Mouse (Mus musculus): ENCODE measurements around the gene Zfp961. TPM values are rescaled to one million over a fixed set of nuclear protein-coding genes. Genes with fewer than 3 reads are reported as not detected.
"Not testable (repeated sequence)": the region's sequence is repeated elsewhere in the genome, so short reads cannot be mapped to it uniquely, and the experiment has no call there.

Gene Zfp961
- total and polyA plus RNA-seq, 2 experiments from 2014 or later: 12.5 to 18.1 TPM

DNA sequence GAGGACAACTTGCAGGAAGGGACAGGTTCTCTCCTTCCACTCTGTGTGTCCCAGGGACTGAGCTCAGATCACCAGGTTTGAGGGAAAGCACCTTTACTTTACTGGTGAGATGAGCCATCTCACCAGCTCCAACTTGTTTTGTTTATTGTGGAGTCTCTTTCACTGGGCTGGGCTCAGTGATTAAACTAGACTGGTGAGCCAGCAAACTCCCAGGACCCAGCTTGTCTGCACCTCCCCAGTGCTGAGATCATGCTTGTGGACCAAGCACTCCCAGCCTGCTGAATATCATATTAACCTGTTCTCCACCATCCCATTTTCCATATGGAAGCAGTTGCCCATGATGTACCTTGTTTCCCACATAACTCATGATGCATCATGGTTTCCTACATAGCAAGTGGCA is 52.1 kb downstream of the Zfp961 start:
- no peak for ATAC-seq (ENCODE audit: low FRiP score)
- Histone ChIP-seq H3K4me3 (ENCODE audit: low read depth, low read length) (no peak overlapping the region), H3K27ac (ENCODE audit: low read depth, low read length) (no peak overlapping the region), H3K27me3 (ENCODE audit: insufficient read depth, low read length) (no peaks in the 10 kb centered on the region), H3K36me3 (ENCODE audit: insufficient read depth, low read length) (no peaks in the 10 kb centered on the region), H3K9ac (replicated peaks; ENCODE audit: low read length, poor library complexity, severe bottlenecking) (no peak overlapping the region), H3K9me3 (ENCODE audit: low read length) (no peaks in the 10 kb centered on the region), H3K4me1 (ENCODE audit: insufficient read depth, low read length) (no peaks in the 10 kb centered on the region), H3K4me2 (ENCODE audit: low read depth, low read length, poor library complexity, severe bottlenecking) (no peak overlapping the region)
- no peak for DNase-seq (ENCODE audit: low spot score)
- TF ChIP-seq CTCF (IDR thresholded peaks at IDR 0.05): no peak

DNA sequence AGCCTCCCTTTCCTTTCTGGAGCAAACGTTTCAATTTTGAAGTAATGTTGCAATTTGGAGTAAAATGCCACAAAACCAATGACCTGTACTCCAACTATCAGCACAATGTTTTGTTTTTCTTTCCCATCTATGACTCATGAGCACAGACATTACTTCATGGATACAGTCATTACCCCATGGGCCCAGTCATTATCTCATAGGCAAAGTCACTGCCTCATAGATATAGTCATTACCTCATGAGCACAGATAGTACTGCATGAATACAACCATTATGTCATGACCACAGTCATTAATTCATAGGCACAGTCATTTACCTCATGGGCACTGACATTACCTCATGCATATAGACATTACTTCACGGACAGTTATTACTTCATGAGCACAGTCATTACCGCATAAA is 55.1 kb downstream of the Zfp961 start:
- no peaks in the 10 kb centered on the region for H3K4me1 ChIP-seq (ENCODE audit: insufficient read depth, low read length)
- TF ChIP-seq CTCF (IDR thresholded peaks at IDR 0.05): no peak
- H3K27ac ChIP-seq (ENCODE audit: low read depth, low read length): no peak overlapping the region
- no peak overlapping the region for H3K4me2 ChIP-seq (ENCODE audit: low read depth, low read length, poor library complexity, severe bottlenecking)
- no peak overlapping the region for H3K9ac ChIP-seq (replicated peaks; ENCODE audit: low read length, poor library complexity, severe bottlenecking)
- no peak overlapping the region for H3K4me3 ChIP-seq (ENCODE audit: low read depth, low read length)
- no peaks in the 10 kb centered on the region for H3K36me3 ChIP-seq (ENCODE audit: insufficient read depth, low read length)
- no peak for DNase-seq (ENCODE audit: low spot score)
- 88% methylated on average over 3 of the region's 3 CpGs for WGBS
- ATAC-seq (ENCODE audit: low FRiP score): no peak
- H3K9me3 ChIP-seq (ENCODE audit: low read length): no peaks in the 10 kb centered on the region
- no peaks in the 10 kb centered on the region for H3K27me3 ChIP-seq (ENCODE audit: insufficient read depth, low read length)

DNA sequence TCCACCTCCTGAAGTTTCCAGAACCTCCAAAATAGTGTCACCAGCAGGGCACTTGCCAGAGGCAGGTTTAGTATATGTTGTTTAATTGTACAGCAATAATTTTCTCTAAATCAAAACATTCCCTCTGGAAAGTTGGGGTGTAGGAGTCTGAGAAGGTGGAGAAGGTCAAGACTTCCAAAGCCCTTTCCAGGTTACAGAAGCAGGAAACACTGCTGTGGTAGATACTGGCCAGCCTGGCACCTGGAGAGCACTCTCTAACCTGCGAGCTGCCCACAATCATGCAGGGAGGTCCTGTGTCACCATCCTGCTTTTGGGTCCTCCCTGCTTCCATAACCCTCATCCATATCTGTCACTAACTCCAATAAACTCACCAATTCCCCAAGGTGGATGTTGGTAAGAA is 55.9 kb downstream of the Zfp961 start:
- Histone ChIP-seq H3K4me2 (ENCODE audit: low read depth, low read length, poor library complexity, severe bottlenecking) (no peak overlapping the region), H3K27ac (ENCODE audit: low read depth, low read length) (no peak overlapping the region), H3K36me3 (ENCODE audit: insufficient read depth, low read length) (no peaks in the 10 kb centered on the region), H3K9me3 (ENCODE audit: low read length) (no peaks in the 10 kb centered on the region), H3K4me3 (ENCODE audit: low read depth, low read length) (no peak overlapping the region), H3K9ac (replicated peaks; ENCODE audit: low read length, poor library complexity, severe bottlenecking) (no peak overlapping the region), H3K4me1 (ENCODE audit: insufficient read depth, low read length) (no peaks in the 10 kb centered on the region), H3K27me3 (ENCODE audit: insufficient read depth, low read length) (no peaks in the 10 kb centered on the region)
- DNase-seq (ENCODE audit: low spot score): no peak
- ATAC-seq (ENCODE audit: low FRiP score): no peak
- WGBS: 78% methylated on average over 1 of the region's 1 CpGs
- TF ChIP-seq CTCF (IDR thresholded peaks at IDR 0.05): no peak

DNA sequence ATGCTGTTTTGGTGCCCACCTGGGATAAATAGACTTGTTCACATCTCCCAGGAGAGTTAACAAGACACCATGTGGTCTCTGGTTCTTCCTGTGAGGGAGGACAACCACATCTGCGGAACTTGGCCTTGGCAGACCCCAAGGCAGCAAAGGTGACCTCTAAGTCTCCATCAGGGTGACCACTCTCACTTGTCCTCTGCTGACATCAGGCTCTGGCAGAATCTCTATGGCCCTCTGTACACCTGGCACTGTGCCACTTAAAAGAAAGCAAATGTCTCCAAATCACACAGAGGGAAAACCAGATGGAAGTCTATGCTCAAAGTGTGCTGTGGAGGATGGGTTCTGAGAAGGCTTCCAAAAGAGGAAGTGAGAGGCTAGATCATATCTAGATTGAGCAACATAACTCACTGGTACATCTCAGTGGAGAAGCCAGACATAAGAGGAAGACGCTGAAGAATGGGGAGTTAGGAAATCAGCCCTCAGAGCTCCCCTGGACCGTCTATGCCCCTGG is 57.4 kb downstream of the Zfp961 start:
- H3K27me3 ChIP-seq (ENCODE audit: insufficient read depth, low read length): no peaks in the 10 kb centered on the region
- no peak overlapping the region for H3K9ac ChIP-seq (replicated peaks; ENCODE audit: low read length, poor library complexity, severe bottlenecking)
- H3K27ac ChIP-seq (ENCODE audit: low read depth, low read length): no peak overlapping the region
- ATAC-seq (ENCODE audit: low FRiP score): no peak
- TF ChIP-seq CTCF (IDR thresholded peaks at IDR 0.05): no peak
- WGBS: 81% methylated on average over 3 of the region's 3 CpGs
- no peaks in the 10 kb centered on the region for H3K4me1 ChIP-seq (ENCODE audit: insufficient read depth, low read length)
- H3K36me3 ChIP-seq (ENCODE audit: insufficient read depth, low read length): no peaks in the 10 kb centered on the region
- no peak overlapping the region for H3K4me2 ChIP-seq (ENCODE audit: low read depth, low read length, poor library complexity, severe bottlenecking)
- no peak for DNase-seq (ENCODE audit: low spot score)
- H3K9me3 ChIP-seq (ENCODE audit: low read length): no peaks in the 10 kb centered on the region
- no peak overlapping the region for H3K4me3 ChIP-seq (ENCODE audit: low read depth, low read length)

DNA sequence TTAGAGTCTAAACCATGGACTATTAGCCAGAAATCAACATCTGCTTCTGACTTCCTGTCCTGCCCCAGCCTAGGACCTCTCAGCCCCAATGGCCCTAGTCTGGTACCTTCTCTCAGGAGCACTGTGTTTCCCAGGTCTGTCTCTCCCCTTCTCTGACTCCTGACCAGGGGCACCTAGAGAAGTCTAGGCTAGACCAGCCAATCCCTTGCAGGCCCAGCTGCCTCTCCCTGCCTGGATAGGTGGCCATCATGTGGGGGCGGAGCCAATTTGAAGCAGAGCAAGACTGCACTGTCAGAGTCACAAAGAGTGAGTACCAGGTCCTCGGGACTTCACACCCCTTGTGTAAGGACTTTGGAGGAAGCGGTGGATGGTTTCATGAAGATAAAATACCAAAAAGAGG is 58.6 kb downstream of the Zfp961 start, which contains the start of gene Cyp4f18:
Gene Cyp4f18 (minus strand): TSS at position 154 of the 400 bp plus-strand sequence.
- no peaks in the 10 kb centered on the region for H3K27me3 ChIP-seq (ENCODE audit: insufficient read depth, low read length)
- no peaks in the 10 kb centered on the region for H3K36me3 ChIP-seq (ENCODE audit: insufficient read depth, low read length)
- 79% methylated on average over 3 of the region's 3 CpGs for WGBS
- no peaks in the 10 kb centered on the region for H3K4me1 ChIP-seq (ENCODE audit: insufficient read depth, low read length)
- no peak for TF ChIP-seq CTCF (IDR thresholded peaks at IDR 0.05)
- H3K9ac ChIP-seq (replicated peaks; ENCODE audit: low read length, poor library complexity, severe bottlenecking): no peak within 1 kb of the TSS
- H3K4me3 ChIP-seq (ENCODE audit: low read depth, low read length): no peak within 1 kb of the TSS
- no peak for DNase-seq (ENCODE audit: low spot score)
- no peak within 1 kb of the TSS for H3K4me2 ChIP-seq (ENCODE audit: low read depth, low read length, poor library complexity, severe bottlenecking)
- ATAC-seq (ENCODE audit: low FRiP score): no peak
- no peaks in the 10 kb centered on the region for H3K9me3 ChIP-seq (ENCODE audit: low read length)
- H3K27ac ChIP-seq (ENCODE audit: low read depth, low read length): no peak within 1 kb of the TSS

DNA sequence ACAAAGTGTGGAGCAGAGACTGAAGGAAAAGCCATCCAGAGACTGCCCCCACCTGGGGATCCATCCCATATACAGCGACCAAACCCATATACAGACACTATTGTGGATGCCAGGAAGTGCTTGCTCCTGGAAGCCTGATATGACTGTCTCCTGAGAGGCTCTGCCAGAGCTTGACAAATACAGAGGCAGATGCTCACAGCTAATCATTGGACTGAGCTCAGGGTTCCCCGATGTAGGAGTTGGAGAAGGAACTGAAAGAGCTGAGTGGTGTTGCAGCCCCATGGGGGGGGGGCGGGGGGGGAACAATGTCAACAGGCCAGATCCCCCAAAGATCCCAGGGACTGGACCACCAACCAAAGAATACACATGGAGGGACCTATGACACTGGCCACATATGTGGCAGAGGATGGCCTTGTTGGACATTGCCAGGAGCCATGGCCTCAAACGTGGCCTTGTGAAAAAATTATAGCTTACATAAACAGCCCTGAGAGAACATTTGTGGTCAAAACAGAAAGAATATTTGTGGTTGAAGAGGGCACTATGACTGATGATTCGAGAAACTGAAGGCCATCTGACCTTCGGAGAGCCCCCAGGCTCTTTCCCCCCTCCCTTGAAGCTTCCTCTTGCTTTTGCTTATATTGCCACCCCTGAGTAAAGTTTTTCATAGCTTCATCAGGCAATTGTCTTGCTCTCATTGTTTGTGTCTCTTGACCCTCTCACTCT is 62.8 kb downstream of the Zfp961 start:
- not testable (repeated sequence) for H3K36me3 ChIP-seq (ENCODE audit: insufficient read depth, low read length); ATAC-seq (ENCODE audit: low FRiP score); H3K9ac ChIP-seq (replicated peaks; ENCODE audit: low read length, poor library complexity, severe bottlenecking); H3K27ac ChIP-seq (ENCODE audit: low read depth, low read length); H3K27me3 ChIP-seq (ENCODE audit: insufficient read depth, low read length); H3K4me1 ChIP-seq (ENCODE audit: insufficient read depth, low read length); H3K9me3 ChIP-seq (ENCODE audit: low read length); DNase-seq (ENCODE audit: low spot score); H3K4me2 ChIP-seq (ENCODE audit: low read depth, low read length, poor library complexity, severe bottlenecking); H3K4me3 ChIP-seq (ENCODE audit: low read depth, low read length)
- 64% methylated on average over 6 of the region's 6 CpGs for WGBS

DNA sequence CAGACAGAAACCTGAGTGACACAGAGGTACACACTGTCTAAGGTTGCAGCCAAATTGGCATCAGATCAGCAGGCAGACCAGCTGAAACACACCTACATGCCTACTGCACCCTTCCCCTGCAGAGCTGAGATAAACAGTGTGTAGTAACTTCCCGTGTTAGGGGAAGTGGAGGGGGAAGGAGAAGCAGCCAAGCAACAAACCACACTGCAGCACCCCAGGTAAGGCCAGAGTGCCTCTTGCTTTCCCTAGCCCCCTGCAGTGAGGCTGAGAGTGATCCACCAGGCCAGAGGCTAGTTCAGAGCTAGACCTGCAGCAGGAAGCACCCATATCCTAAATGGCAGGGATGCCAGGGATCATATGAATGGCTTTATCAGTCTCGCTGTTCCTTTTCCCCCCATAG is 66.5 kb downstream of the Zfp961 start:
- not testable (repeated sequence) for DNase-seq (ENCODE audit: low spot score); H3K9me3 ChIP-seq (ENCODE audit: low read length); H3K27me3 ChIP-seq (ENCODE audit: insufficient read depth, low read length); H3K4me2 ChIP-seq (ENCODE audit: low read depth, low read length, poor library complexity, severe bottlenecking); H3K9ac ChIP-seq (replicated peaks; ENCODE audit: low read length, poor library complexity, severe bottlenecking); H3K36me3 ChIP-seq (ENCODE audit: insufficient read depth, low read length); H3K4me1 ChIP-seq (ENCODE audit: insufficient read depth, low read length); H3K27ac ChIP-seq (ENCODE audit: low read depth, low read length); ATAC-seq (ENCODE audit: low FRiP score); H3K4me3 ChIP-seq (ENCODE audit: low read depth, low read length)
- WGBS: 62% methylated on average over 2 of the region's 2 CpGs
